Mouse (Mus musculus) 3134 (cell line): ENCODE measurements at regions not wholly inside any gene's neighbourhood (a gene's known extent, or its start where the extent isn't known, plus 50 kb on each side); places are given as distances from the start of the nearest gene placed in this dataset.
A peak's percentile ranks its signal among the peaks of the same experiment; 100 is the strongest.

Experiments
- DNase-seq: peaks from one replicate; pipeline ENCODE4 v3.0.0-alpha.2; 2011; ENCODE audit warnings: low spot score; ENCODE audit not compliant: insufficient read length; ENCODE audit errors: extremely low read depth

DNA sequence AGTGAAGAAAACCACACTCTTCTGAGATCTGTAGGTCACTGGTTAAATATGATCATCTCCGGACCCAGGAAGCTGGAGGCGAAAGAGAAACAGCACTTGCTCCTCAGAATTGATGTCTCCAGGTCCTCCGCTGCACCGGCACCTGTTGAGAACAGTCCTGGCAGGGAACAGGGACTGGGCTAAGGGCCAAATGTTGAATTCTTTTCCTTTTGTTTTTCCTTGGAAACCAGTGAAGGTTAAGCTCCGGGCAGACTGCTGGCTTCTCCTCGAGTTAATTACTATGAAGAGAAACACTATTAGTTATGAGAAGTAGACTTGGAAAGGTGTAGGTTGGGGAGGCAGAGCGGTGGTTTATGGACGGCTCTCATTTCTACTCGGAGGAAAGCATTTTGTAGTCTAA lies 242.7 kb downstream of the Rngtt start:
- DNase-seq: no peak

DNA sequence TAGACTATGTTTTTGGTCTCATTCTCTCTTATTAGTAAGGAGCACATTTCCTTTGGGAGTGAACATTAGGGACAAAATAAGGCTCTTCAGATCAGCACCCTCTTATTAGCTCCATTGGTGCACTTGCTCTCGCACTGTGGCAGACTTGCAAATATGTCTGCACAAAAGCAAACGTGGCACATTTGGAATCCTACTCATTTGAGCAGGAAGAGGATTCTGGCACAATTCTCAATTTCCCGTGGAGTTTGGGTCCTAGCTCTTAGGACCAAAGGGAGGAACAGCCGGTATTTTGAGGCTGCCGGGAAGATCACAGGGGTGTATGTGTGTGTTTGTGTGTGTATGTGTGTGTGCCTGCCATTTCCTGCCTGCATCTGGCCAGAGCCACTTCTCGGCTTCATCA lies 244.5 kb downstream of the Rngtt start:
- no peak for DNase-seq

DNA sequence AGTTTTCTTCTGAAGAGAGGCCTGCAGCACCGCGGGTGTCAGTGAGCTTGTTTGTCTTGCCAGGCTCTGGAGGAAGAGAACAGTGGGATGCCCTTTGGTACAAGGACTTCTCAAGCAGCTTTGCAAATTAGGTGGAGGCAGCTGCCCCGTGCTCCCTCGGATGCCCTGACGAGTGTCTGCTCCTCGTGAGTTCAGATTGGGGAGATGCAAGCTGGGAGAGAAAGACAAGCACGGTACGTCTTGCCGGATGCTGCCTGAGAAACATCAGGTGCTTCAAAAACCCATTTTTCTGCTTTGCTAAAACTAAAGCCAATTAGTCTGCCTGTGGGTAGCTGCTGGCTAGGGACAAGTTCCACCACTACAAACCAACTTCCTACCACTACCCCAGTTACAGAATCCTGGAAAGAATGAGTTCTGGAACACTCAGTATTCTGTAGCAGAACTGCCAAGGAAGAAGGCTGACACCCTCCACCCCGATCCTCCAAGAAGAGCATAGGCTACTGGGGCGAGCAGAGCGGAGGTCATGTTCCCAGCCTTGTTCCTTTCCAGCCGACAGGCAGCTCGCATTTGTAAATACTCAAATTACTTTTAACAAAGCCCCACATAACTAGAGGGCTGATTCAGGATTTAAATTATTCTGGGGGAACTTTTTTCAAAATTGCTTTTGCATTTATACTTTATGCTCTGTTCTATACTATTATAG lies 245.3 kb downstream of the Rngtt start:
- no peak for DNase-seq

DNA sequence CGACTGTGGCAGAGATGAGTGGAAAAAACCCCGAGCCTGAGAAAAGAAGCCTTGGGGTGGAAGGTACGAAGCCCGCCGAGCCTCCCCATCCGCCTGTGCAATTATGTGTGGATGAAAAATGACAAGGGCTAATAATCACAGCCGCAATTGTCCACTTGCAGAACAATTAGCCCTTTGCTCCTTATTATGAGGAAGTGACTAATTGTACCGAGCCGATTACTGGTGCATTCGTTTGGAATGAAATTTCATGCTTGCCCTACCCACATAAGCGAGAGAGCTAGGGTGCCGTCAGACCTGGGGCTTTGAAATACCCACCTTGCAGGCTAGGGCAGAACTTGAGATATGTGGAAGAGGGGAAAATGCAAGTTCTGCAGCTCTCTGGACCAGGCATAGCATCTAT lies 245.9 kb downstream of the Rngtt start:
- no peak for DNase-seq

DNA sequence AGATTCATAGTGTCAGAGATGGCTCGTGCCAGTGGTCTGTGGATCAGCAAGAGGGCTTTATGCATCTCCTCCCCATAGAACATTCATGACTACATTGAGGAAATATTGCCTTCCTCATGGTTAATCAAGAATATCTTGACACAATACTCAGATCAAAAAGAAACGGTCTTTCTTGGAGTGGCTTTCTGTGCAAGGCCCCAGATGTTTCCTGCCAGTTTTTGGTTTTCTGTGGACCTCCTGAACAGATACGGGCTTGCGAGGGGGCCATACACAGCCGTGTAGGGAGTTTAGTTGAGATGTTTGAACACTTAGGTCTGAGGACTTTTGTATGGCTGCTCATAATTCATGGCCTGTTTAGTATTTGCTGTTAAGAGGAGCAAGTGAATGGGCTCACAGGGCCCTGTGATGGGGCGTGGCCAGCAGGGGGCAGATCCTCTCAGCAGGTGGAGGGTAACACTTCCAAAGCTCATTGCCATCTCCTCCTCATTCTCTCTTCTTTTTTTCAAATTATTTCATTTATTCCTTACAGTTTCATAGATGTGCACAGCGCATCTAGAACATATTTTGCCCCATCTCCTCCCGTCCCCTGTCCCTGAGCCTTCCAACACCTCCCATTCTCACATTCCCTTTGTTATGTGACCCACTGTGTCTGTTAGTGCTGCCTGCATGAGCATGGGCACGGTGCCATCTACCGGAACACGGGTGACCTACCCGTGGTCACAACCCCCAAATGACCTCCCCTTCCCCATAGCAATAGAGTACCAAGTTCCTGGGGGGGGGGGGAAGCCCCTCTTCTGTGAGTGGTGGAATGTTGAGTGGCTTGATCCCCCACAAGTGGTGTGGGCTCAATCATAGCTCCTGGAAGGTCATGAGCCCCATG lies 246.8 kb downstream of the Rngtt start:
- DNase-seq: no peak

DNA sequence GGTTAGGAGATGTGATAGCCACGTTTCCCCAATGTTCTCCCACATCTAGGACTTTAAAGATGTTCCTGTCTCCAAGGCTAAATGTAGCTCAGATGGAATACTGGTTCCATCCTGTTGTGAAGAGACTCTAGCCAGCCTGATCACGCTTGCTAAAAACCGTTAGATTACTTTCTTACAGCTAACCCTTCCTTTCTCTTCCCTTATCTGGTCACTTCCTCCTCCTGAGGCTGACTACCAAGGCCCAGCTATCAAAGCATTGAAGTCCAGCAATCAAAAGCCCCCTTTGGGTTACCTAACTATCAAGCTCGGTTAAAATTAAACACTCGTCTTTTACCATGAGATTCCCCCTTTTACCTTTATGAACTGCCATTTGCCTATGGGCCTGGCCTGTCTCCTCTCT lies 260.2 kb downstream of the Rngtt start:
- DNase-seq: no peak

DNA sequence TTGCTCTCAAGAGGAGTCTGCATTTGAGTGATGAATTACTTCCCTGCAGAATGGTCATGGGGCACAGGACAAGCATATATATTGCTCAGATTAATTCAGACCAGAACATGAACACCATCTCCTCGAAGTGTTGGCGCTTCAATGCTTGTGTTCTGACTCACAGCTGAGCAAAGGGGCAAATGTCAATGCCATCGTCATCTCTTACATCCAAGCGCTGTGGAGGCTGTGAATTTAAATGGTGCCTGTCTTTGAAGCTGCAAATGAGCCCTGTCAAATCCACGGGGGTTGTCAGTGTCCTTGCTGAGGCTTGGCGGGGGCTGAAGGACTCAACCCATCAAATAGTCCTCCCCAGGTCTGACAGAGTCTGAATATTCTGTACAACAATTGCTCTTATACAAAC lies 261.2 kb downstream of the Rngtt start:
- DNase-seq: no peak

DNA sequence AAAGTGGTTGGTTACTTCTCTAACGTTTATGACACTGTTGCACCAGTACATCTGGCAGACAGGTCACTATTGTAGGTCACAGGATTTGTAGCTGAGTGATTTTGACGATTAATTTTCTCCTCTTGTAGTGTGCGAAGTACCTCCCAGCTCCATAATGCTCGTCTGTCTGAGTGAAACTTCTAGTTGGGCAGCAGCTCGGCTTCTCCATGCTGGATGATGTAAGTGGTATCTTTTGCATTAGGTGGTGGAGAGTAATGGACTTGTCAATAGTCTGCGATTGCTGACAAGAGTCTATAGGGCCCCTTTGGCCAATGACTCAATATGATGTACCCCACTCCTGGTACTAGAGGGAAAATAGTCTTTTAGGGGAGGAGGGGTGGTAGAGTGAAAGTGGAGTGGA lies 267.5 kb downstream of the Rngtt start:
- no peak for DNase-seq

DNA sequence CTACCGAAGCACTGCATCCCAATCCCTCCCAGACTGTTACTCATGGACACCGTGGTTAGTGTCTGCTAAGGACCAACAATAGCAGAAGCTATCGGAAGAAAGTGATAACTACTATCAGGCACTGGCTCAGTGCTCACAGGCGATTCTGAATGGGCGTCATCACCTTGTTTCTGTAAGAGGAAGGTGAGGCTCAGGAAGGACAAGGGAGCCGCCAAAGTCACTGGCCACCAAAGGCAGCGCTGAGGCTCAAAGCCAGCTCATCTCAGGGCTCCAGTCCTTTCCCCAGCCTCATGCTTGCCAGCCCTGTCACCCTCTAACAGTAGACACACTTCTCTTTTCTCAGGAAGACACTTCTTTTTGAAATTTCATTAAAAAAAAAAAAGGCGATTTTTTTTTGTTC lies 270.4 kb downstream of the Rngtt start:
- no peak for DNase-seq

DNA sequence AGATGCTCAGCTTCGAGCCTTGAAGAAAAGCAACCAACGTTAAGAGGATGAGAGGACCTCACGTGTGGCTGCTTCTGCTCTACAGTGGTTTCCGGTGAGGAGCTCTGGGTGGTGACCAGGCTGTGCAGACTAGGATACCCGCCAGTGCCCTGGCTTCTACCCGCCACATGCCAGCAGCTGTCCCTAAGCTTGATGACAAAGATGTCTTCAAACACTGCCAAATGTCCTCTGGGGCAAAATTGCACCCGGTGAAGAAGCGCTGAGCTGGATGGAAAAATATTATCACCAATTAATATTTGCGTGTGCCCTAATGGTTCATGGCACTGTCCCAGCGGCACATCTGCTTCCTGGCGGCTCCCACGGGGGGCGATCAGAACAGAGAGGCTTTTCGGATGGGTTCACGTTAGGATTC lies 271.1 kb downstream of the Rngtt start:
- no peak for DNase-seq

DNA sequence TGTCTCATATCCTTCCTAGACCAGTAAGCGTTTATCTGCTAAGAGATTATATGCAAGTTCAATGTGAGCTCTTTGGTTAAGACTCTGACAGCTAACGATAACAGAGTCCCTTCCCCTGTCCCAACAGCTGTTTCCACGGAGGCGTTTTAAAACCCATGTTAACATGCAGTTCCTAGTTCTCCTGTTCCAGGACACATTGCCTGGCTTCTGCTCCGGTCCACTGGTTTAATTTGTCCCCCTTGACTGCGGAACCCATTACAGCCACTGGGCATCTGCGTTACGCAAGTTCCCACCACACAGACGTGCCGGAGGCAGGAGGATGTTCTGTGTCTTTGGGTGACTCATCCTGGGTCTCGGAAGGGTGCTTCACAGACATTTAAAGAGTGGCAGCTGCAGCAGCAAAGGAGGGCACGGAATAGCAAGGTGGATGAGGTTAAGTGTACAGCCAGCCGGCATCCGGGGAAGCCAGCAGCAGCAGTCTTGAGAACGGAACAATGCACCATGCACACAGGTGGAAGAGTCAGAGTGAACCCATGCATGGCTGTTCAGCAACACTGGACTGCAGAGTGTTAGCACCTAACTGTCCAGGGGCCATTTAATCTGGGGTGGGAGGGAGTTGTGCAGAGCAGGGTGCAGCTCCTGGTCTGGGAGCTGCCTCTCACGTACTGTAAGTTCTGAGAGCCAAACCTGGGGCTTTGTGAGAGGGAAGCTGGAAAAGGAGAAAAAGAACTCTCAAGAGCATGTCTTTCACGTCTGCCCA lies 271.8 kb downstream of the Rngtt start:
- DNase-seq: no peak

DNA sequence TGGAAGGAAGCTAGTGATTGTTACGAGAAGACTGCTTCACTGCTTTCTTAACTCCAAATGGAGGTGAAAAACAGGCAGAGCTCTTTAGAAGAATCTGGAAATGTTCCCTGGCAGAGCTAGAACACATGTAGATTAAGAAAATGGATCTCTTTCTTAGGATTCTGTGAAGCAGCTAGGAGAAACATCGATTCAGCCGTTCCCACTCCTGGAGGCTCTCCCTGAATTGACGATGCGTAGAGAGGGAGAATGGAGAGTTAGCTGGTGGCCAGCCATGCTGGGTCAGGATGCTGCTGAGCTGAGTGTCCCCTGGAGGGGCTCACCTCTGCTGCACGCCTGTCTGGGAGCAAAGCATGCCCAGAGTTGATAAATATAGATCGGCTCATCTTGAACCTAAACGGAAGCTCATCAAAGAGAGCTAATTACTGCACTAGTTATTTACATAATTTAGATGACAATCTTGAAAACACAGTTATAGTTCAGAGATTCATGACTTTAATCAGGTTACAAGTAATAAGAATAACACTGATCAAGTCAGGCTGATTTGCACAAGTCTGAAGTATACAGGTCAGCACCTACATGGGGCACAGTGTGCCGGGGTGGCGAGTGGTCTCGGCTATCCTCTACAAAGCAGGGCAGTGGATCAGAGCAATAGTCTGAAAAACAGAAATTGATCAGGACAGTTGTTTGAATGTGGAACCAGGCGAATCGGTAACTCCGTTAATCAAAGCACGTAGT lies 273.0 kb downstream of the Rngtt start:
- DNase-seq: no peak

DNA sequence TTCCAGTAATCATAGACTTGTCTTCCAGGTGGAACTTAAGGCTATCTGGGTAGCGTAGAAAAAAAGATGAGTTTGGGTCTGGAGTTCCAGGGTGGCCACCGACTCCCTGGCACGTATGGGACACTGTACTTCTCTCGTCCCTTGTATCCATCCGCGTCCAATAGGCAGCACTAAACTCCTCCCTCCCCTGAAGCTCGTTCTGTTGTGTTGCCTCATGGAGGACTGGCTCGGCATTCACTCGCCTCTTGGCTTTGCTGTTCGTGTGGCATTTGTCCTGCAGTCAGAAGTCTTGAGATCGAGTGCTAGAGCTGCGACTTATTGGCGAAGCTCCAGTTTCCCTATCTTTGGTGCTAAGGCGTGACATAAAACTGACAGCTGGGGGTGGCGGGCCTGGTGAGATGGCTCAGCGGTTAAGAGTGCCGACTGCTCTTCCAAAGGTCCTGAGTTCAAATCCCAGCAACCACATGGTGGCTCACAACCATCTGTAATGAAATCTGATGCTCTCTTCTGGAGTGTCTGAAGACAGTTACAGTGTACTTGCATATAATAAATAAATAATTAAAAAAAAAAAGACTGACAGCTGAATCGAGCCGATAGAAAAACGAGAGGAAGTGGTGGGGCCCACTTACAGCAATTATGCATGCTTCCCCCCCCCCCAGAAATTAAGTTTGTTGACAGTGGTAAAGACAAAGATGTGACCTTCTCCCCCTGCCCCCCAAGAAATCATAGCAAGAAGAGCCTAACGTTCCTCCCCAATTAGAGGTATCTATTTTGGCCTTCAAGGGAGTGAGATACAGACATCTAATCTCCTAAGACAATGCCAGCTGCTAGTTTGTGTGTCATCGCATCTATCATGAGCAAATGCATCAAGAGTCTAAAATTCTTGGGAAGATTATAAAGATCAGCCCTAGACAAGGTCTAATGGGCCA lies 274.1 kb downstream of the Rngtt start:
- DNase-seq: no peak

DNA sequence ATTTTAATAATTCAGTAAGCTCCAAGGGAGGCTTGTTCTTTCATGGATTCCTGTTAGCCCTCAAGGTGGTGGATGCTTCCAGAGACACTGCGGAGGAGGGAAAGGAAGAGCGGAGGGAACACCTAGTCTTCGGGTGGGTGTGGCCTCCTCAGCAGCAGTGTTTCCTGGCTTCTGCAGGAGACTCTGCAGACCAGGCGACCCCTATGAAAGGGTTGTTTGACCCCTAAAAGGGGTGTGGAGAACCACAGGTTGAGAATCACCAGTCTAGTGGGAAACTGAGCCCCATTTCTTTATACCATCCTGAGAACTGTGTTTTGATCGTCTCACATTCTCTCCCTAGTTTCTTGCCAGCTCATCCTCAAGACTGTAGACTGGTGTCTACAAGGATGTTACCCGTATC lies 275.7 kb downstream of the Rngtt start:
- no peak for DNase-seq

DNA sequence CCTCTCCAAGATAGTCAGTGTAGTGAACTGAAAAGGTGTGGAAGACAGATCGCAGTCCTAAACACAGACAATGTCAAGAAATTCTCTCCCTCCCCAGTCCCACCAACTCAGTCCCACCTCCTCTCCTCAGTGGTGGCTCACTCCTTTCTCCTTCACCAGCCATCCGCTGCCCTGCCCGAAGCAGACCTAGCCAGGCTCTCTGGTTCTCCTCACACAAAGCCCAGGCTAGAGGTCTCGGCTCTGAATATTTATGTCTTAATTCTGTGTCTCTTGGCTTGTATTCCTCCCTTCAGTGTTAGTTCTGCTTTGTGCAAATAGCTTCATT lies 276.1 kb downstream of the Rngtt start:
- no peak for DNase-seq

DNA sequence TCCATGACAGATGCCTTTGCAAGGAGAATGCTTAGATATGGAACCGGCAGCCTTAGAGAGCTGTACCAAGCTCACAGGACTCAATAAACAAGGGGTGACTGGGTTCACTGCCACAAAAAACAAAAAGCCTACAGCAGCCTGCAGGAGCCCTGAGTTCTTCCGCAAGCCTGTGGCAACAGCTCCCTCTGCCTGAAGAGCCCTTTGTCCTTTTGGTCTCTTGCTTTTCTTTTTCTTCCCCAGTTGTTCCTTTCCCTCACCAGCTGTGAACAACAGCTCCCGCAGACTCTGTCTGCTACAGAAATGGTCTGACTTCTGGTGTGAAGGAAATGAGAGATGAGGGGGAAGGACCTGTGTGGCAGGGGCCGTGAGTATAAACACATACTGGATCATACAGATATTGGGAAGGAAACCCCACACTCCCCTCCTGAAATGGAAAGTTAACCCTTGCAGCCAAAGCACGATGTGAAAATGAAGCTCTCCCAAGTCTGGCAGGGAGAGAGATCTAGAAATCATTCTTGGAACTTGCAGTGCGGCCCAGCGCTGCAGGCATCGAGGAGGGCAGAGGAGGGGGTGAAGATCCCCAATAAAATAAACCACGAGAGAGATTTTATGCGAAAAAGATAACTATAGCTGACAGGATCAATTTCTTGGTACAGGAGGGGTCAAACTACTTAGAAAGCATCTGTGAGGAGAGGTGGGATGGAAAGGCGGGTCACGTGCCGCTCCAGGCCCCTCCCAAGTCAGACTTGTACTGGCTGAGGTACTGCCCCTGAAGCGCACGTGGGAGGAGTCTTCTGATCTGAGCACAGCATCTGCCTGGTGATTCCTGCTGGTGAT lies 276.7 kb downstream of the Rngtt start:
- DNase-seq: peak; percentile 12

DNA sequence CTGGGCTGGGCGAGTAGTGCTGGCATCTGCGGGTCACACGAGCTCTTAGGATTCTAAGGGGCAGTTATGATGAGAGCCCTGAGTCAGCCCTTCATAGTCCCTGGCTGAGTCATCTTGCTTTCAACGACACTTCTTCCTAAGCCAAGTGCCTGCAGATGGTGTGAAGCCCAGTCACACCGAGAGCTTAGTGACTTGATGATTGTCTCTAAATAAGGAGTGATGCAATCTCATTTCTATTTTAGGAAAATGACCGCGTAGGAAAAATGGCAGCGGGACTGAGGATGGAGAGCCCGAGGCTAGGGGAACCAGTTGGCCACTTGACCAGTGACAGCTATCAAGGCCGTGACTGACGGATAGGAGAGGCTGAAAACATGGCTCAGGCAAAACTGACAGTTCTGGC lies 277.6 kb downstream of the Rngtt start:
- DNase-seq: peak; percentile 75

DNA sequence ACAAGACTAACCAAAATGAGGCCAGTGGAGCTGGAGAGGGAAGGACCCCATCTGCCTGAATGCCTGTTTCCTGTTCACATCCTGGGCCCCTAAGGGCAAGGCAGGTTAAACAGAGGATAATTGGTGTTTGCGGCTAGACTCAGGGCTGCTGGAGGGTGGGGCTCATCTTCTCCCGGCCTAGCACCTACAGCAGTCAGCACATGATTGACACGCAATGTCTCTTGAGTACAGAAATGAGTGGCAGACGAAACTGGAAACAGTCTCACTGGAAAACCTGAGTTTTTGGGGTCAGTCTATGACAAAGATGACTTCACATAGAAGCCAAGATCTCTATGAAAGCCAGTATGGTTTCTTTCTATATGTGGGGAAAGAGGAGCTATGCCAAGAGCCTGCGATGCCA lies 278.0 kb downstream of the Rngtt start:
- DNase-seq: no peak

DNA sequence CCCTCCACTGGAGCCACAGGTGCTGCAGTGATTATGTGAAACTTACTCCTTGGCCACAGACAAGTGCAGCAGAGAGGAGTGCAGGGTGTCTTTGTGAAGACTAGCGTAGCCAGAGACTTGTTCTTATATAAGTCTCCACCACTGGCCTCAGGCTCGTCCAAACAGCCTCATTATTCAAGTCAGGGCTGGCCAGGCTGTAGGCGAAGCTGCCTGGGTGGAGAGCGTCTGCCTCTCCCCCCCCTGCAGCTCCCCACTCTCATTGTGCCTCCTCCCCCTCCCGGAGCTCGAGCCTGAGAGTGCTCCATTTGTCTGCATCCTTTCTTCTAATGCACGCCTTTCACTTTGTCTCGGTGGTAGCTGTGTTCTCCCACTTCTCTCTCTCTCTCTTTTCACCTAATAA lies 279.1 kb downstream of the Rngtt start:
- DNase-seq: no peak
